Mouse (Mus musculus): ENCODE data around the gene Rsf1. TPM values are rescaled to one million over a fixed set of nuclear protein-coding genes. Genes with fewer than 3 reads are reported as not detected.

The Rsf1 gene
- polyA plus RNA-seq, 1 experiment from 2014 or later = 25.0 TPM

DNA sequence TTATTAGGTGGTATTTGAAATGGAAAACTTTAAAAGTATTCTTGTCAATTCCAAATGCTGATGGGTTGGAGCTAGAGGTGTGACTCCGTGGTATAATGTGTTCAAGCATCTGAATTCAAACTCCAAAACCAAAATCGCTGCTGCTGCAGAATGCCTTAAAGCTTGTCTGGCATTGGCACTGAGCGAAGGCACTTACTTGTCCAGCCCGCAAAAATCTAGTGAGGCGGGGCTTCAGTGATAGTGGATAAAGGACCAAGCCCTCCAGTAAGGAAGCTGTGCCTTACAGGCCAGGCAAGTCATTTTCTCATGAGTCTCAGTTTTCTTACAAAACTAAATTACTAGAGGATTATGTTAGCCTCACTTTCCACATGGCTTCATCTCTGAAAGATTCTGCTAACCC lies 128.1 kb downstream of the Rsf1 start:
- Histone ChIP-seq H3K9ac (ENCODE audit: low read depth, low read length) (no peak overlapping the region), H3K27ac (ENCODE audit: low read depth, low read length) (no peak overlapping the region), H3K36me3 (ENCODE audit: control insufficient read depth, insufficient read depth, low read length) (peaks cover 3% of the 10 kb centered on the region; the same call in 1 of the 2 replicates), H3K9me3 (ENCODE audit: control insufficient read depth, low read length) (no peaks in the 10 kb centered on the region), H3K4me2 (ENCODE audit: low read length) (no peak overlapping the region), H3K4me1 (ENCODE audit: control insufficient read depth, insufficient read depth, low read depth, low read length) (no peaks in the 10 kb centered on the region; the same call in 1 of the 2 replicates), H3K27me3 (replicated peaks; ENCODE audit: control insufficient read depth, insufficient read depth, low read length) (no peaks in the 10 kb centered on the region), H3K4me3 (ENCODE audit: low read length) (no peak overlapping the region)
- 95% methylated on average over 5 of the region's 5 CpGs for WGBS
- ATAC-seq = no peak

GRCm38 (mm10) chr7:97709204-97709603 lies 129.5 kb downstream of the Rsf1 start:
- no peaks in the 10 kb centered on the region for H3K9me3 ChIP-seq (ENCODE audit: control insufficient read depth, low read length)
- WGBS = 79% methylated on average over 3 of the region's 3 CpGs
- no peak overlapping the region for H3K9ac ChIP-seq (ENCODE audit: low read depth, low read length)
- H3K27me3 ChIP-seq (replicated peaks; ENCODE audit: control insufficient read depth, insufficient read depth, low read length) = no peaks in the 10 kb centered on the region
- no peak for ATAC-seq
- H3K4me3 ChIP-seq (ENCODE audit: low read length) = no peak overlapping the region
- no peak overlapping the region for H3K27ac ChIP-seq (ENCODE audit: low read depth, low read length)
- no peaks in the 10 kb centered on the region; the same call in 1 of the 2 replicates for H3K4me1 ChIP-seq (ENCODE audit: control insufficient read depth, insufficient read depth, low read depth, low read length)
- H3K4me2 ChIP-seq (ENCODE audit: low read length) = no peak overlapping the region
- H3K36me3 ChIP-seq (ENCODE audit: control insufficient read depth, insufficient read depth, low read length) = peaks cover 10% of the 10 kb centered on the region; the same call in 1 of the 2 replicates

DNA sequence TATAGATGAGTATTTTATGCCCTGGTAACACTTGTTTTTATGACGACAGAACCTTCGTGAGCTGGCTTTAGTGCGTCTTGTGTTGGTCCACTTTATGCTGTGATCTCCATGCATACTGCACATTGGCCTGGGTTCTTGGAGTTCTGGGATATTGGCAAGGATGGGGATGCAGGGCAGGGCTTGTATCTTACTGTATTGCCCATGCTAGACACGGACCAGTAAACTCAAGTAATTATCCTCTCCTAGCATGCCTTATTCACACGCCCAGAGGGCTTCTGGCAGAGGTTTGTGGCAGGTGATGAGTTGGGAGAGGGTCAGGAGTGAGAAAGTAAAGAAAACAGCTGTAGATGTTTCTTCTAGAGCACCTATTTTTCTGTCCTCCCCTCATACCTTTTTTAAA lies 135.0 kb downstream of the Rsf1 start:
- no peak overlapping the region for H3K9ac ChIP-seq (ENCODE audit: low read depth, low read length)
- H3K4me2 ChIP-seq (ENCODE audit: low read length) = no peak overlapping the region
- H3K9me3 ChIP-seq (ENCODE audit: control insufficient read depth, low read length) = 0 out of 2 replicates have a peak, but pooled peaks cover 2% of the 10 kb centered on the region
- H3K27ac ChIP-seq (ENCODE audit: low read depth, low read length) = no peak overlapping the region
- H3K4me3 ChIP-seq (ENCODE audit: low read length) = no peak overlapping the region
- H3K36me3 ChIP-seq (ENCODE audit: control insufficient read depth, insufficient read depth, low read length) = peaks cover 33% of the 10 kb centered on the region
- no peaks in the 10 kb centered on the region for H3K27me3 ChIP-seq (replicated peaks; ENCODE audit: control insufficient read depth, insufficient read depth, low read length)
- no peaks in the 10 kb centered on the region for H3K4me1 ChIP-seq (ENCODE audit: control insufficient read depth, insufficient read depth, low read depth, low read length)
- ATAC-seq = no peak
- 96% methylated on average over 5 of the region's 5 CpGs for WGBS

DNA sequence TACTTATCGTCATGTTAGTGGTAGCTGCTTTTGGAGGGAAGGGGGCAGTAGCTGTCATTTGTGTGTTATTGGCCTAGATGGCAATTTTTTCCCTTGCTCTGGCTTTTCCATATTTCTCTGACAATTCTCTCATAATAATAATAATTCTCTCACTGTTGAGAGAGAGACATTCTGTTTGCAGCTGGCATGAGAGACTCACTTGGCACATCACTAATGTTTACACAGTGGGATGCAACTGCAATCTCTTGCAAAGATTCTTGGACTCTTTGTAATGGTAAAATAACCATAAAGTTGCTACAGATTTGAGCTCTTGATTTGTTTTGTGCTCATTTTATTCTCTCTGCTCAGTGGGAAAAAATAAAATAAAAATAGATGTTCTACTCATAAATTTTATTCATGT lies 137.6 kb downstream of the Rsf1 start:
- Histone ChIP-seq H3K4me3 (ENCODE audit: low read length) (no peak overlapping the region), H3K36me3 (ENCODE audit: control insufficient read depth, insufficient read depth, low read length) (peaks cover 31% of the 10 kb centered on the region), H3K4me1 (ENCODE audit: control insufficient read depth, insufficient read depth, low read depth, low read length) (no peaks in the 10 kb centered on the region), H3K27me3 (replicated peaks; ENCODE audit: control insufficient read depth, insufficient read depth, low read length) (no peaks in the 10 kb centered on the region), H3K9ac (ENCODE audit: low read depth, low read length) (no peak overlapping the region), H3K27ac (ENCODE audit: low read depth, low read length) (no peak overlapping the region), H3K4me2 (ENCODE audit: low read length) (no peak overlapping the region), H3K9me3 (ENCODE audit: control insufficient read depth, low read length) (0 out of 2 replicates have a peak, but pooled peaks cover 2% of the 10 kb centered on the region)
- no peak for ATAC-seq
- WGBS = 100% methylated on average over 1 of the region's 1 CpGs

DNA sequence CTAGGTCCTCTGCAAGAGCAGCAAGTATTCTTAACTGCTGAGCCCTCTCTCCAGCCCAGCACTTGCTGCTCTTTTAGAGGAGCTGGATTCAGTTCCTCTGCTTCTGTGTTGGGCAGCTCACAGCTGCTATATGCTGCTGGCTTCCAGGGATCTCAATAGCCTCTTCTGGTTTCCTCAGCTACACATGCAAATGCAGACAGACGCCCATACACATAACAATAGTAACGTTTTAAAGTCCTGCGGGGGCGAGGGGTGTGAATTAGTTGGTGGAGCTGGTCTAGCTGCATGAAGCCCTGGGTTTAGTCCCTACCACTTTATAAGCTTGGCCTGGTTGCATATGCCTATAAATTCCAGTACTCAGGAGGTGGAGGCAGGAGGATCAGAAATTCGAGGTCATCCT lies 139.4 kb downstream of the Rsf1 start:
- no peak overlapping the region for H3K27ac ChIP-seq (ENCODE audit: low read depth, low read length)

DNA sequence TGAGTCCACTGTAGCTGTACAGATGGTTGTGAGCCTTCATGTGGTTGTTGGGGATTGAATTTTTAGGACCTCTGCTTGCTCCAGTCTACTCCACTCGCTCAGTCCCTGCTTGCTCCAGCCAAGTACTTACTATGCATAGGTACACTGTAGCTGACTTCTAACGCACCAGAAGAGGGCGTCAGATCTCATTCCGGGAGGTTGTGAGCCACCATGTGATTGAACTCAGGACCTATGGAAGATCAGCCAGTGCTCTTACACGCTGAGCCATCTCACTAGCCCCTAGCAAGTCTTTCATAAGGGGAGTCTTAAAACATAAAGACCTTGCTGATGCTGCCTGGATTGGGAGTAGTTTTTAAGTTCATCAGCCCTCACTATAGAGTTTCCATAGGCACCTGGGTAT lies 140.4 kb downstream of the Rsf1 start:
- no peak overlapping the region for H3K27ac ChIP-seq (ENCODE audit: low read depth, low read length)
- no peaks in the 10 kb centered on the region for H3K4me1 ChIP-seq (ENCODE audit: control insufficient read depth, insufficient read depth, low read depth, low read length)
- no peaks in the 10 kb centered on the region for H3K9me3 ChIP-seq (ENCODE audit: control insufficient read depth, low read length)
- 83% methylated on average over 5 of the region's 5 CpGs for WGBS
- H3K36me3 ChIP-seq (ENCODE audit: control insufficient read depth, insufficient read depth, low read length) = peaks cover 15% of the 10 kb centered on the region
- H3K4me2 ChIP-seq (ENCODE audit: low read length) = no peak overlapping the region
- no peak overlapping the region for H3K4me3 ChIP-seq (ENCODE audit: low read length)
- no peak for ATAC-seq
- H3K27me3 ChIP-seq (replicated peaks; ENCODE audit: control insufficient read depth, insufficient read depth, low read length) = no peaks in the 10 kb centered on the region
- no peak overlapping the region for H3K9ac ChIP-seq (ENCODE audit: low read depth, low read length)

More for the DNA sequence above, 139.4 kb downstream of the Rsf1 start:
- Histone ChIP-seq H3K9ac (ENCODE audit: low read depth, low read length) (no peak overlapping the region), H3K36me3 (ENCODE audit: control insufficient read depth, insufficient read depth, low read length) (peaks cover 23% of the 10 kb centered on the region), H3K27me3 (replicated peaks; ENCODE audit: control insufficient read depth, insufficient read depth, low read length) (no peaks in the 10 kb centered on the region), H3K4me2 (ENCODE audit: low read length) (no peak overlapping the region), H3K4me1 (ENCODE audit: control insufficient read depth, insufficient read depth, low read depth, low read length) (no peaks in the 10 kb centered on the region), H3K9me3 (ENCODE audit: control insufficient read depth, low read length) (0 out of 2 replicates have a peak, but pooled peaks cover 2% of the 10 kb centered on the region), H3K4me3 (ENCODE audit: low read length) (no peak overlapping the region)
- no peak for ATAC-seq
- 78% methylated on average over 5 of the region's 5 CpGs for WGBS

DNA sequence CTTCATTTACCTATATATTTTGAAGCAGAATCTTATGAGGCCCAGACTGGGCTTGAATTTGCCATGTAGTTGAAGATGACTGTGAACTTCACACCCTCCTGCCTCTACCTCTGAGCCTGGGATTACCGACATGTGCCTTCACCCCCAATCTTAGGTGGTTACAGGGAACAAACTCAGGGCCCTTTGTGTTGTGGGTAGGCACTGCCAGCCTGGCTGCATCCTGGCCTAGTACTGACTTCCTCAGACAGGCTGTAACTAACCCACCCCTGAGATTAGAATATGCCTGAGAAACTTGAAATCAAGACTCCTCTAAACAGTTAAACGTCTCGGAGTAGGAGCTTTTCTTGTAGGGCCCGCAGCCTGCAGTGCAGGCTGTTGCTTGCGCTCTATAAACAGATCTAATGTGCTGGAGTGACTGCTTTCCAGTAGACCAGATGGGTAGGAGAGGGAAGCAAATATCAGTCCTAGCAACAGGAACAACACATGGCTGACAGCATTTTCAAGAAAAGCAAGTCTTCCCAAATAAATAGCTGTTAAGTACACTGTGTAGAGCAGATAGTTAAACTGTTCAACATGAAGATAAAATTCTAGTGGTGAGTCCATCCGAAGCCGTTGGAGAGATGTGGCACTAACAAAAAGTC lies 142.7 kb downstream of the Rsf1 start:
- Histone ChIP-seq H3K9ac (ENCODE audit: low read depth, low read length) (no peak overlapping the region), H3K4me3 (ENCODE audit: low read length) (no peak overlapping the region), H3K4me1 (ENCODE audit: control insufficient read depth, insufficient read depth, low read depth, low read length) (no peaks in the 10 kb centered on the region), H3K4me2 (ENCODE audit: low read length) (no peak overlapping the region), H3K27ac (ENCODE audit: low read depth, low read length) (no peak overlapping the region), H3K36me3 (ENCODE audit: control insufficient read depth, insufficient read depth, low read length) (peaks cover 8% of the 10 kb centered on the region), H3K27me3 (replicated peaks; ENCODE audit: control insufficient read depth, insufficient read depth, low read length) (no peaks in the 10 kb centered on the region), H3K9me3 (ENCODE audit: control insufficient read depth, low read length) (no peaks in the 10 kb centered on the region)
- ATAC-seq = no peak
- 93% methylated on average over 7 of the region's 7 CpGs for WGBS

- peaks cover 3% of the 10 kb centered on the region for H3K36me3 ChIP-seq (ENCODE audit: control insufficient read depth, insufficient read depth, low read length)
- no peak for ATAC-seq
- H3K4me3 ChIP-seq (ENCODE audit: low read length) = no peak overlapping the region
- no peak overlapping the region for H3K4me2 ChIP-seq (ENCODE audit: low read length)
- no peak overlapping the region for H3K9ac ChIP-seq (ENCODE audit: low read depth, low read length)
- H3K27ac ChIP-seq (ENCODE audit: low read depth, low read length) = no peak overlapping the region
- WGBS = 87% methylated on average over 11 of the region's 11 CpGs
- H3K9me3 ChIP-seq (ENCODE audit: control insufficient read depth, low read length) = no peaks in the 10 kb centered on the region
- H3K27me3 ChIP-seq (replicated peaks; ENCODE audit: control insufficient read depth, insufficient read depth, low read length) = no peaks in the 10 kb centered on the region
- H3K4me1 ChIP-seq (ENCODE audit: control insufficient read depth, insufficient read depth, low read depth, low read length) = peaks cover 3% of the 10 kb centered on the region; the same call in 1 of the 2 replicates
Measured at GRCm38 (mm10) chr7:97723646-97724538, 144.2 kb downstream of the Rsf1 start.

- Histone ChIP-seq H3K9me3 (ENCODE audit: control insufficient read depth, low read length) (no peaks in the 10 kb centered on the region), H3K27ac (ENCODE audit: low read depth, low read length) (no peak overlapping the region), H3K9ac (ENCODE audit: low read depth, low read length) (no peak overlapping the region), H3K4me1 (ENCODE audit: control insufficient read depth, insufficient read depth, low read depth, low read length) (peaks cover 8% of the 10 kb centered on the region; the same call in 1 of the 2 replicates), H3K4me3 (ENCODE audit: low read length) (no peak overlapping the region), H3K27me3 (replicated peaks; ENCODE audit: control insufficient read depth, insufficient read depth, low read length) (no peaks in the 10 kb centered on the region), H3K36me3 (ENCODE audit: control insufficient read depth, insufficient read depth, low read length) (no peaks in the 10 kb centered on the region), H3K4me2 (ENCODE audit: low read length) (no peak overlapping the region)
- WGBS = 95% methylated on average over 6 of the region's 6 CpGs
- no peak for ATAC-seq
Measured at GRCm38 (mm10) chr7:97725401-97725800, 145.7 kb downstream of the Rsf1 start.

All from hindbrain, embryonic 16.5 days (tissue).